Mouse (Mus musculus): ENCODE data around the gene Tmem120b. TPM values are rescaled to one million over a fixed set of nuclear protein-coding genes. Genes with fewer than 3 reads are reported as not detected.
"Not testable (repeated sequence)": the region's sequence is repeated elsewhere in the genome, so short reads cannot be mapped to it uniquely, and the experiment has no call there.

Gene Tmem120b
- total and polyA plus RNA-seq, 3 experiments: 6.6 to 10.4 (median 10.3) TPM

DNA sequence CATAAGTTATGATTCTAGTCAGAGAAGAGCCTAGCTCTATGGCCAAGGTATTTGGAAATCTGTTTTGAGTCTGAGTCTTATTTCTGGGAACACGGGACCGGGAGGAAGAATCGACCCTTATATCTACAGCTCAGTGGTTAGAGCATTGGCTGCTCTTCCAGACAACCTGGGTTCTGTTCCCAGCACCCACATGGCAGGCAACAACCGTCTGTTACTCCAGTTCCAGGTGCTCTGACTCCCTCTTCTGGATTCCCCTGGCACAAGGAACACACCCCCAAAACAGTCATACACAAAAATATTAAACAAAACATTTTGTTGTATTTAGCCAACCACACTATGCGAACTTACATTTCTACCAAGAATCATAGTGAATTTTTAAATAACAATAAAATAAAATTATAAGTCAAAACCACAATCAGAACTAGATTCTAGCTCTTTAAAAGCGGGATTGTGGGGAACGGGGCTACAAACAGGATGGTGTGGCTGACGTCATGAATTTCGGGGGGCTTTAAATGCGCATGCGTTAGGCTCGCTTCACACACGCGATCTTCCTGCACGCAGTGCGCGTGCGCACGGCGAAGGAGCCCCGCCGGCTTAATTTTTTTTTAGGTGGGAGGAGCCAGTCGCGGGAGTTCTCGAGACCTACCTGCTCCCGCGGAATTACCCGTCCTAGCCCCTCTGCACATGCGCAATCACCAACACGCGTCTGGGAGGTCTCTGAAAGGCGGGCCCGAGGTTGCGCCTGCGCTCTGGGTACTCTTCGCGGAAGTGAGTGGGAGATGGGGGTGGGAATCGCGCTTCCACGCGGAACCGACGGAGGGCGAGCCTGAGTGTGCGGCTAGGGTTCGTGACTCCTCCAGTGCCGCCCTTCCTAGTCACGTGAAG is 10.6 kb upstream of the Tmem120b start:
- no peaks in the 10 kb centered on the region for H3K79me2 ChIP-seq (replicated peaks; ENCODE audit: control insufficient read depth, insufficient read depth, low read length)
- H3K36me3 ChIP-seq (ENCODE audit: control insufficient read depth, insufficient read depth, low read length): no peaks in the 10 kb centered on the region
- peak overlapping the region; percentile 84 for H3K27ac ChIP-seq
- no peaks in the 10 kb centered on the region for H3K4me1 ChIP-seq (ENCODE audit: control insufficient read depth, insufficient read depth, low read length)
- TF ChIP-seq EP300 (IDR thresholded peaks at IDR 0.05; ENCODE audit: insufficient read depth, low read depth, low read length) (peak; percentile 83), POLR2A (IDR thresholded peaks at IDR 0.05; ENCODE audit: insufficient read depth, low read depth, low read length) (peak; percentile 94), CTCF (IDR thresholded peaks at IDR 0.05) (peak; percentile 65)
- no peaks in the 10 kb centered on the region for H3K27me3 ChIP-seq (ENCODE audit: control insufficient read depth, insufficient read depth, low read length)
- no peak overlapping the region; the same call in 1 of the 2 replicates for H3K9ac ChIP-seq (ENCODE audit: low read depth, low read length)
- 7% methylated on average over 48 of the region's 48 CpGs for WGBS
- peak; percentile 96 to 100 for DNase-seq
- peak overlapping the region; percentile 60 for H3K4me3 ChIP-seq
- intact Hi-C loops (cut with DNase I): loop anchor here (10.0 kb wide), 1 partner anchor 243 kb away; no protein-coding TSS in a partner anchor

DNA sequence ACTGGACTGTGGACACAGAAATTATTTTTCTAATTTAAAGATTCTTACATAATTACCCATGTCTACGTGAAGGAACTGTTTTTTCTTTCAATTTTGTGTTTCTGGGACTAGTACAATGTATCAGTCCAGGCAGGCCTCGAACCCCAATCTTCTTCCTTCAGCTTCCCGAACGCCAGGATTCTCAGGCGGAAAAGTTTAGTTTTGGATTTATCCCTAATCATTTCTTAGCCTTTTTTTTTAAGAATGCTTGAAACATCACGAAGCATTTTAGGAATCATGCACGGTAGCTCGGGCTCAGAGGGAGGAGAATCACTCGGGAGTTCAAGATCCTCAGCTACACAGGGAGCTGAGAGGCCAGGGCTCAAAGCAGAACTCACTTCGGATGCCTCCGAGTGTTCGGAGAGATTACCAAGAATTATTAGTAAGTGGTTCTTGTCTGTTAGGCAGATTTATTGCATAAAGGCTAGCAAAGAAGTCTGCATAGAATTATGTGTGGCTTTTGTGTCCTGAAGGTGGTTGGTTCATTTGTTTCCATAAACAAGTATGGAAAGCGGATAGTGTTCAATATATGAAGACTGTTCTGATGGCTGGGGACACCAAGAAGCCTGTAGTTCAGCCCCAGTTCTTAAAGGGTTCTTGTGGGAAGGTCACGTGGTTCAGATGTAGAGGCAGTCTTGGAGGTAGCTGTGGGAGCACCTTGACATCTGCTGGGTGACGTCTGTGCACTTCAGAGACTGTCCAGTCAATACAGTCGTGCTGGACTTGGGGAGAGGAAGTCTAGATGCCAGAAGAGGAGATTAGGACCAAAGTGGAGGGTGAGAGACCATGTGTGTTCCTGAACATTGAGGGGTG is 9.7 kb upstream of the Tmem120b start:
- H3K4me1 ChIP-seq (ENCODE audit: control insufficient read depth, insufficient read depth, low read length): no peaks in the 10 kb centered on the region
- no peaks in the 10 kb centered on the region for H3K27me3 ChIP-seq (ENCODE audit: control insufficient read depth, insufficient read depth, low read length)
- peak overlapping the region; percentile 6; the same call in 1 of the 2 replicates for H3K9ac ChIP-seq (ENCODE audit: low read depth, low read length)
- H3K36me3 ChIP-seq (ENCODE audit: control insufficient read depth, insufficient read depth, low read length): no peaks in the 10 kb centered on the region
- intact Hi-C loops (cut with DNase I): loop anchor here (10.0 kb wide), 1 partner anchor 244 kb away; no protein-coding TSS in a partner anchor
- H3K4me3 ChIP-seq: peak overlapping the region; percentile 60
- no peak for TF ChIP-seq CTCF (IDR thresholded peaks at IDR 0.05)
- no peak for TF ChIP-seq EP300 (IDR thresholded peaks at IDR 0.05; ENCODE audit: insufficient read depth, low read depth, low read length)
- no peak for TF ChIP-seq POLR2A (IDR thresholded peaks at IDR 0.05; ENCODE audit: insufficient read depth, low read depth, low read length)
- peak in 1 of 2 experiments; percentile 26 for DNase-seq
- peak overlapping the region; percentile 84 for H3K27ac ChIP-seq
- WGBS: 31% methylated on average over 16 of the region's 16 CpGs
- H3K79me2 ChIP-seq (replicated peaks; ENCODE audit: control insufficient read depth, insufficient read depth, low read length): no peaks in the 10 kb centered on the region

DNA sequence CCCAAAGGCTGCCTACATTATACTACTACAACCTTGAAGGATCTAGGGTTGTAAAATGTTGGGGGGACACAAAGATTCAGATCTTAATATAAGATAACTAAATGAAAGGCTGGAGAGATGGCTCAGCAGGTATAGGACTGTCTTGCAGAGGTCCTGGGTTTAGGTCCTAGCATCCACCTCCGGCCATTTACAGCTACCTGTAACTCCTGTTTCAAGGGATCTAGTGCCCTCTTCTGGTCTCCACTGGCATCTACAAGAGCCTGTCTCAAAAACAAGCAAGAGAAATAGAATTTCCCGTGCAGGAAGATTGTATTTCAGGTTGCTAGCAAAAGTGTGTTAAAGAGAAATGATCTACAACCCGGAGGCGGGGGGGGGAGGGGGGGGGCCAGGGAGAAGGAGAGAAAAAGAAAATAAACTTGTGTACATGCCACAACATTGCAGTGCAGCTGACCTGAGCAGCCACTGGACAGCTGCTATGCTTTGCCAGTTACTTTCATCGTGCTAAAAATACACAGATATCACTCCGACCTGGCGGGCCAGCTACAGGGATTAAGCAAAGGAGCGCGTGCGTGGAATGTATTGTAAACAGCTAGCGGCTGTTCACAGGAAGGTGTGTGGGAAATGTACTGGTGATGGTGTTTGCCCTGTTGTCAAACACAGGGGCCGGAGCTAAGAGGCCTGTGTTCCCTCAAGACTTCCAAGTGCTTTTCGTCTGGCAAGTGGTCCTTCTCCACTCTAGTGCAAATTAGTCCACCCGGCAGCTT is 8.3 kb upstream of the Tmem120b start:
- intact Hi-C loops (cut with DNase I): loop anchor here (10.0 kb wide), 1 partner anchor 245 kb away; no protein-coding TSS in a partner anchor
- peak overlapping the region; percentile 33 for H3K4me3 ChIP-seq
- H3K4me1 ChIP-seq (ENCODE audit: control insufficient read depth, insufficient read depth, low read length): peaks cover 1% of the 10 kb centered on the region; the same call in 1 of the 2 replicates

DNA sequence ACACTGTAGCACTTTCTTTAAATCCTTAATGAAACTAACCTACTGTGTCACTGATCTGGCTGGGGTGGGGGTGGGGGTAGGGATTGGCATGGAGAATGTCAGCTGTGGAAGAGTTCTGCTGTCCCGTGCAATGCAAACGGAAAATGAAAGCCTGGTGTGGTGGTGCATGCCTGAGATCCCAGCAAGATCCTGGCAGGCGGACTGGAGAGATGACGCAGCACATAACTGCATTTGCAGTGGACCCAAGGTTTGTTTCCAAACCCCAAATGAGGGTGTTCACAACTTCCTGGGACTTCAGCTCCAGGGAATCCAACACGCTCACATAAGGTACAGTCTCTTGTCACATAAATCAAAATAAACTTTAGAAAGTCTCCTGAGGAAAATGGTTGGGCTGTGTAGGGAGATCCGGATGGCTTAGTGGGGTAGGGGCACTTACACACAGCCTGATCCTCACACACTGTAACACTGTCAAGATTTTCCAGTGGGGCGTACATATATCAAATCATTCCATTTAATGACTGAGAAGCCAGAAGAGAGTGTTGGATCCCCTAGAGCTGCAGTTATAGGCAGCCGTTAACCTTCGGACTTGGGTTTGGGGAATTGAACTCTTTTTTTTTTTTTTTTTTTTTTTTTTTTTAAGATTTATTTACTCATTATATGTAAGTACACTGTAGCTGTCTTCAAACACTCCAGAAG is 7.4 kb upstream of the Tmem120b start:
- TF ChIP-seq EP300 (IDR thresholded peaks at IDR 0.05; ENCODE audit: insufficient read depth, low read depth, low read length) (no peak), POLR2A (IDR thresholded peaks at IDR 0.05; ENCODE audit: insufficient read depth, low read depth, low read length) (0 out of 2 replicates have a peak, but pooled peaks have one; percentile 18)
- Histone ChIP-seq H3K9ac (ENCODE audit: low read depth, low read length) (peak overlapping the region; percentile 42; the same call in 1 of the 2 replicates), H3K27me3 (ENCODE audit: control insufficient read depth, insufficient read depth, low read length) (no peaks in the 10 kb centered on the region), H3K4me1 (ENCODE audit: control insufficient read depth, insufficient read depth, low read length) (peaks cover 1% of the 10 kb centered on the region; the same call in 1 of the 2 replicates), H3K36me3 (ENCODE audit: control insufficient read depth, insufficient read depth, low read length) (no peaks in the 10 kb centered on the region), H3K27ac (peak overlapping the region; percentile 73), H3K4me3 (peak overlapping the region; percentile 20; the same call in 1 of the 2 replicates), H3K79me2 (replicated peaks; ENCODE audit: control insufficient read depth, insufficient read depth, low read length) (no peaks in the 10 kb centered on the region)
- DNase-seq: peak; percentile 42 to 53
- WGBS: 51% methylated on average over 9 of the region's 9 CpGs
- intact Hi-C loops (cut with DNase I): no loop called here

More for the DNA sequence above, 8.3 kb upstream of the Tmem120b start:
- Histone ChIP-seq H3K79me2 (replicated peaks; ENCODE audit: control insufficient read depth, insufficient read depth, low read length) (no peaks in the 10 kb centered on the region), H3K9ac (ENCODE audit: low read depth, low read length) (peak overlapping the region; percentile 42; the same call in 1 of the 2 replicates), H3K27ac (peak overlapping the region; percentile 73), H3K27me3 (ENCODE audit: control insufficient read depth, insufficient read depth, low read length) (no peaks in the 10 kb centered on the region), H3K36me3 (ENCODE audit: control insufficient read depth, insufficient read depth, low read length) (no peaks in the 10 kb centered on the region)
- DNase-seq: peak; percentile 53 to 71
- 23% methylated on average over 14 of the region's 14 CpGs for WGBS
- TF ChIP-seq POLR2A (IDR thresholded peaks at IDR 0.05; ENCODE audit: insufficient read depth, low read depth, low read length): peak; percentile 39; the same call in 1 of the 2 replicates
- TF ChIP-seq EP300 (IDR thresholded peaks at IDR 0.05; ENCODE audit: insufficient read depth, low read depth, low read length): peak; percentile 58; the same call in 1 of the 2 replicates
- TF ChIP-seq CTCF (IDR thresholded peaks at IDR 0.05): peak; percentile 79

DNA sequence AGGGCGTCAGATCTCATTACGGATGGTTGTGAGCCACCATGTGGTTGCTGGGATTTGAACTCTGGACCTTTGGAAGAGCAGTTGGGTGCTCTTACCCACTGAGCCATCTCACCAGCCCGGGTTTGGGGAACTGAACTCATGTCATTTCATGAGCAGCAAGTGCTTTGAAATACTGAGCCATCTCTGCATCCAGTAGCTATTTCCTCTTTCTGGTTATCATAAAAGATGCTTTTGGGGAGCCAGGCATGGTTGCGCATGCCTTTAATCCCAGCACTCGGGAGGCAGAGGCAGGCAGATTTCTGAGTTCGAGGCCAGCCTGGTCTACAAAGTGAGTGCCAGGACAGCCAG is 6.8 kb upstream of the Tmem120b start:
- H3K4me1 ChIP-seq (ENCODE audit: control insufficient read depth, insufficient read depth, low read length); H3K36me3 ChIP-seq (ENCODE audit: control insufficient read depth, insufficient read depth, low read length); H3K9ac ChIP-seq (ENCODE audit: low read depth, low read length); intact Hi-C loops (cut with DNase I); H3K27me3 ChIP-seq (ENCODE audit: control insufficient read depth, insufficient read depth, low read length); H3K4me3 ChIP-seq; H3K27ac ChIP-seq; H3K79me2 ChIP-seq (replicated peaks; ENCODE audit: control insufficient read depth, insufficient read depth, low read length): not testable (repeated sequence)
- WGBS: 70% methylated on average over 6 of the region's 6 CpGs
- peak in 1 of 2 experiments; percentile 11 for DNase-seq

Measured in heart, adult 2 months (tissue).